Mouse (Mus musculus) embryo, embryonic 11.5 days (tissue): Measurements from ENCODE around the gene Ccdc157.

ENCODE experiments used
- DNase-seq: peaks from one replicate; pipeline ENCODE4 v3.0.0-alpha.2; 2012; ENCODE audit warnings: low read depth, low spot score

Ccdc157 gene

GRCm38 (mm10) chr11:4183511-4183910 lies 23.4 kb upstream of the Ccdc157 start:
- DNase-seq: no peak

- DNase-seq: no peak
Measured at GRCm38 (mm10) chr11:4182061-4182460, 22.0 kb upstream of the Ccdc157 start.

- no peak for DNase-seq
Measured at GRCm38 (mm10) chr11:4177716-4178115, 17.6 kb upstream of the Ccdc157 start.

- no peak for DNase-seq
Measured at GRCm38 (mm10) chr11:4174586-4174985, 14.5 kb upstream of the Ccdc157 start.

- no peak for DNase-seq
Measured at GRCm38 (mm10) chr11:4166467-4167090, 6.5 kb upstream of the Ccdc157 start.

GRCm38 (mm10) chr11:4164701-4165100 lies 4.6 kb upstream of the Ccdc157 start:
- no peak for DNase-seq

GRCm38 (mm10) chr11:4160758-4161480 lies 826 bp upstream of the Ccdc157 start:
- DNase-seq: no peak

- DNase-seq: no peak
Measured at GRCm38 (mm10) chr11:4158676-4159075, 1.4 kb downstream of the Ccdc157 start.

GRCm38 (mm10) chr11:4155641-4156040 lies 4.5 kb downstream of the Ccdc157 start:
- DNase-seq: no peak

GRCm38 (mm10) chr11:4153694-4154093 lies 6.4 kb downstream of the Ccdc157 start:
- DNase-seq: no peak

GRCm38 (mm10) chr11:4149886-4150285 lies 10.2 kb downstream of the Ccdc157 start:
- DNase-seq: no peak

- no peak for DNase-seq
Measured at GRCm38 (mm10) chr11:4148536-4149156, 11.4 kb downstream of the Ccdc157 start.

- DNase-seq: no peak
Measured at GRCm38 (mm10) chr11:4148120-4148519, 12.0 kb downstream of the Ccdc157 start.

GRCm38 (mm10) chr11:4147098-4147497 lies 13.0 kb downstream of the Ccdc157 start:
- no peak for DNase-seq

- no peak for DNase-seq
Measured at GRCm38 (mm10) chr11:4146381-4146780, 13.7 kb downstream of the Ccdc157 start.

- DNase-seq: no peak
Measured at GRCm38 (mm10) chr11:4143281-4144062, 16.6 kb downstream of the Ccdc157 start.

GRCm38 (mm10) chr11:4142352-4142751 lies 17.7 kb downstream of the Ccdc157 start:
- DNase-seq: no peak

GRCm38 (mm10) chr11:4141505-4141904 lies 18.6 kb downstream of the Ccdc157 start:
- DNase-seq: no peak

GRCm38 (mm10) chr11:4138964-4139363 lies 21.1 kb downstream of the Ccdc157 start:
- no peak for DNase-seq

- DNase-seq: peak; percentile 91
Measured at GRCm38 (mm10) chr11:4134986-4135935, 24.8 kb downstream of the Ccdc157 start, which contains the start of gene Rnf215. Rnf215 (plus strand) TSS chr11:4135202.

GRCm38 (mm10) chr11:4134400-4134799 lies 25.7 kb downstream of the Ccdc157 start:
- DNase-seq: no peak
